Mouse (Mus musculus) layer of hippocampus, adult 8-10 months (tissue): ENCODE measurements at regions not wholly inside any gene's neighbourhood (a gene's known extent, or its start where the extent isn't known, plus 50 kb on each side); places are given as distances from the start of the nearest gene placed in this dataset.

Experiments
- DNase-seq, 2 experiments: peaks; one replicate each; pipeline ENCODE4 v3.0.0; 2022; ENCODE audit warnings: low spot score in 2 of 2

DNA sequence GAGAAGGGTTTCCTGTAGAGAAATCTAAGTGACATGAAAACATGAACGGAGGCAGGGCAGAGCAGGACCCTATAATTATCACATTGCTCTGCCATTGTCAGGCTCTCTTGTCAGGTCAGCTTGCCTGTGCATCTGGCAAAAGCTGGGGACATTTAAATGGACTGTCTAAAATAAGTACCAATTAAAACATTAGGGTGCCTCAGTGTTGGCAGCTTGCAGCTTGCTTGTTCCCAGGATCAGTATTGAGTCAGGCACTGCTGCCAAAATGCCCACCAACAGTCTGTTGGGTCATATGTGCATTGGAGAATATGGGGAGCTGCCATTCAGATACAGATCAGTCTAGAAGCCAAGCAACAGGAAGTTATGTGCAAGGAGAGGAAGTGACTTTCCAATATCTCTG, 349.5 kb upstream of the B3gat1 start:
- DNase-seq: peak; percentile 81 to 84

DNA sequence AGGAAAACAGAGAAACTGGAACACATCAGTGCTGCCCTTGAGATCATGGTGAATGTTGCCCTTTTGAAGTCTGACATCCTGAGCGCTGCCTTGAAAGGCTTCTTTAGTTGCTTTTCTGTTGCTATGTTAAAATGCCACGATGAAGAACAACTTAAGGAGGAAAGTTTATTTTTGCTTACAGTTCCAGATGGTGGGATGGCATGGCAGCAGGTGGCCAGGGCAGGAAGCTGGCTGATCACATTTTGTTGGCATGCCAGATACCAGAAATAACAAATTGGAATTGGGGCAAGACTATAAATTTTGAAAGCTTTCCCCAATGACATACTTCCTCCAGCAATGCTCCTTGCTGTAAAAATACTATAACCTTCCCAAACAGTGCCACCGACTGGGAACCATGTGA, 334.9 kb upstream of the B3gat1 start:
- DNase-seq: peak; percentile 20 to 24

DNA sequence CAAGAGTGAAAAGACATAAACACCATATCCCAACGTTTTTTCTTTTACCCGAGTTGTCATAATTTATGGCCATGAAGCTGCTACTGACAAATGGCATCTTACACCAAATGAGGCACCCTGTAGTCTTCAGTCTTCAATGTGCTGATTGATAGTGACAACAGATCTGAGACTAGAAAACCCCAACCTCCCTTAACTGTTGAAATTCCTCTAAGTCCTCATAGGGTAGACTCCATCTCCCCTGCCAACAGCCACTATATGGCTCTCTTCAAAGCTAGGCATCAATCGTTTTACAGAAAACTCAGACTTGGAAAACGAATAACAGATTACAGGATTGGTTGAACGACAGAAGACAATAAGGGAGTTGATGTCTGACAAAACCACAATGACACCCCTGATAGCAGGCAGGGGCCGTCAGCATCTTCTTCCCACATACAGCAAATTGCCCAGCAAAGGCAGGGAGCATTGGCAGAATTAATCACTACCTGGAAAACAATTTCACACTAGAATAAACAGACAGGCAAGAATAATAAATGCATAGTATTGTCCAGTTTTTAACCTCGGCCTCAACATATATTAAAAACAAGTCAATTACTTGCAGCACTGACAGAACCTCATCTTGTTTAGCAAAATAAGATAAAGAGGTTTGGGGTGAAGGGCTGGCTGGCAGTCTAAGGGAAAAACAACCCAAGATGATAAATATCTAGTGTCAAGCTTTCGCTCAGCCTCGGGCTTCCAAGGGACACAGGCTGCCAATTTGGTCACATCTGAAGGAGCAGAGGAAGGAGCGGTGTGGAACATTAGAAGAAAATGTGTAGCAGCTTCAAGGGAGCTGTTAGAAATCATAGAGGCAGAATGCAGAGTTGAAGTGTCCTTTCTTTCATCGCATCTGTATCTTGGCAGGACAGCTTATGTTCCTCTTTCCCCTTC, 310.4 kb upstream of the B3gat1 start:
- no peak for DNase-seq

DNA sequence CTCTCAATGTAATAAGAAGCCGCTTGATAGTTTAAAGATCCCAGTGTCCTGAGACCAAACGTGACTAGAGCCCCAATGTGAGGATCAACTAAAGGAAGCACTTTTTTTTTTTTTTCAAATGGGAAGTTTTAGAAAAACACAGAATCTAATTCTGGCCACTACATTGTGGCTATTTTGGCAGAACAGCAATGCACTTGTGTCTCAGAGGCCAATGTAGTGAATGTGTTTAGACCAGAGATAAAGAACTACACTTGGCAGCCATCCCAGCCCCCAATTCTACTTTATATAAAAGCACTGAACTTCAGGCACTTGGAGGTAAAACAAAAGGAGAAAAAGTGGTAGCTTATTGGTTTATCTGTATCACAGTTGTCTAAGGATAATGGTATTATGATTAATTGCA, 298.0 kb upstream of the B3gat1 start:
- DNase-seq: peak; percentile 31 to 41

DNA sequence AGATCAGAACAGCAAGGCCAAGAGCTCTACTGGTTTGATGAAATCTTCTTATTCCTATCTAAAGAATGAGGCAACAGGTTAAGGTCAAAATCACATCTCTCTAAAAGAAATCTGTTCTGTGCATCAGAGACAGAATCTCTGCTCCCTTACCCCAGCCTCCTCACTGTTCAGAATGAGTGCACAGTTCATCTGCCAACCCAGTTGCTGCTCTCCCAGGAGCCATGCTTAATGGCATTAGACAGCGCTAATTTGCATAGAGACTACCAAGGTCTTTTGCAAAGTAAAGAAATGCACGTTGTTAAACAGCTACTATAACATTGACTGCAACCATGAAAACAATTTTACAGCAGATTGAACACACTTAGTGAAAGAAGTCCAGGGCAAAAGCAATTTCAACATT, 296.3 kb upstream of the B3gat1 start:
- no peak for DNase-seq

DNA sequence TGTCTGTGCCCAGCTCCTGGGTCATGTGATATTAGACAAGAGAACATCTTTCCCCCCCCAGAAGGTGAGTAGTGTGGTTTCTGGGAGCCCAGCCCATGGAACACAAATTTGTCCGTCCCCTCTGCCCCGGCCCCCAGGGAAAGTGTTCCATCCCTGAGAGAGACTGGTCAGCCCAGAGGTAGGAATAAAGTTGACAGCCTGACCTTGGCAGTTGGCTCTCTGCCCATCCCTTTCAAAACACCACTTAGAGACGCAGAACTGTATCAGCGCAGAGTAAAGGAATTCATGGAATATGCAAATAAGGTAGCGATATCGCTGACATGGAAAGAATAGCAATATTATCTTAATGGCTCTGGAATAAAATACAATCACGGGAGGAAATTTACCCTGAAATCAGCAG, 279.6 kb upstream of the B3gat1 start:
- DNase-seq: no peak

DNA sequence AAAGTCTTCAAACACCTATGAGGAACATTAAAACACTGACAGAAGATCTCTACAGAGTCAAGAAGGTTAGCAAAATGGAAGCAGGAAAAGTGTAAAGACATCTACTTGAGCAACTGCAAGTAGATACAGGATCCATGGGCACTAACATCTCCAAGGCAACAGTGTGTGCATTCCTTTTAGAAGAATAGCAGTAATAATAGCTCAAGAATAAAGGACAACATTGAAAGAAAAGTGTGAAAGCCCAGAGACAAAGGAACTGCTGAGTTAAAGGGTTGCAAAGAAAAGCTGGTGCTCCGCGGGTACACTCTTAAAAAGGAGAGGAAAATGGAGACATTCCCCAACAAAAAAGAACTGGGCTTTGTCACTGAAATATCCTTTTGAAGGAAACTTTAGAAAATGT, 272.4 kb upstream of the B3gat1 start:
- DNase-seq: no peak

DNA sequence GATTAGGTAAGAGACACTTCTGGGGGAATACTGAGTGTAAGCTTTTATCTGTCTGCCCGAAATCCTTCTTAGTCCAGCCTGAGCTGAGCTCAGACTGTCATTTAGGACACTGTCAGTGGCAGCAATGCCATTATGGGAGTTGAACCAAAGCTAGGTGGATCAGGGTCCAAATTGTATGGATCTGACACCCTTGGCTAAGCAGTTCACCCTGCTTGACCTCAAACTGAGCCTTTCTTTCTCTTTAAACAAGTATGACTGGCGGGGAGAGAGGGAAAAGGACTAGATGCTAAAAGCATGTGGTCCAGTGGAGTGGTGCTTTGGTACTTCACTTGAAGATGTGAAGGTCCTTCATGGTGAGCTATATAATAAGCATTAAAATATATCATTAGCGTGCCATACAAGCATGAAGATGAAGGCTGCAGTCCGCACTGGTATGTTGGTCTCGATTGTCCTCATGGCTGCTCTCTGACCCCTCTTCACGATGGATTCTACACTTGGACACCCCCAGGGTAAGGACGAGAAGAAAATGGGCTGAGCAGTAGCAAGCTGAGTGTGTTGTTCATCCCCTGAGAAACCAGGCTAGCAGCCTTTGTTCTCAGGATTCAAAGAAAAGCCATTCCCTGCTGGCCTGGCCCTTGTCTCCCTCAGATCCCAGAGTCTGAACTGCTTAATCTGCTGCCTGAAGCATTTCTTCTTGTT, 262.7 kb upstream of the B3gat1 start:
- no peak for DNase-seq

DNA sequence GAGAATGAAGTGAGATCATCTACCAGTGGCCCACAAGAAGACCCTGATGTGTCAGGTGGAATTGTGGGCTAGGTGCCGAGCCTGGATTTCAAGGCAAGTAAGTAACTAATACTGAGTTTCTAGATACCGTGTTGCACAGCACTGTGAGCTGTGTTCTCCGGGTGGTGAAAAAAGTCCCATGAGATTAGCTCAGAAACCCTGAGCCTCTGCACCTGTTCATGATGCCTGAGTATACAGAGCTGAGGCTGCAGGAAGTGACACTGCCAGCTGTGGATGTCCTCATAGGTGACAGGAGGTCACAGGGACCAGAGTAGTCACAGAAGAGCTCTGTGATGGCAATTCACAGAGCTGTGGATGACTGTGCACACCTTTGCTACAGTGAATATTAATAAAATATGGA, 257.2 kb upstream of the B3gat1 start:
- DNase-seq: no peak

DNA sequence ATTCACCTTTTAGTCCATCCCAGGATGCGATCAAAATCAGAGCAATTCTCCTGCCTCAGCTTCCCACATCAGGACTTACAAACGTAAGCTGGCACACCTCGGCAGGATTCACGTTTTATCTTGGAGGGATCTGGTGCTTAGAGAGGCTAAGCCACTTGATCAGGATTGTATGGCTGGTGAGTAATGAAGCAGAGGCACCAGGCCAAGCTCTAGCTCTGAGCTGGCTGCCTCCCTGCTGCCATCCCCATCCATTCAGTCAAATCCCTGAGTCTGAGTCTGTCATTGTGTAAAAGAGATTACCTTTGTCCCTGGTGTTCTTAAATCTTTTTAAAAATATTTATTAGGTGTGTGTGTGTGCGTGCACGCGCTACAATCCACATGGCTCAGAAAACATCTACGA, 252.6 kb upstream of the B3gat1 start:
- DNase-seq: peak in 1 of 2 experiments; percentile 10

DNA sequence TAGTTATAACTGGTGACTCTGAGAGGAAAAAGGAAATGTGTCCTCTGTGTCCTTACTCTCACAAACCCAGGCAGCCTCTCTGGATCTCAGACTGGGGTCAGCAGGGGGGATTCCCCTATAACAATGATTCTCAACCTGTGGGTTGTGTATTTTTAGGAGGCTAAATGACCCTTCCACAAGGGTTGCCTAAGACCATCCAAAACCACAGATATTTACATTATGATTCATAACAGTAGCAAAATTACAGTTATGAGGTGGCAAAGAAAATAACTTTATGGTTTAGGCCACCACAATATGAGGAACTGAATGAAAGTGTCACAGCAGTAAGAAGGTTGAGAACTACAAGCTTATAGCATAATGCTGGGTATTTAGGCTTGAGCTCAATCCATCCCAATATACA, 251.6 kb upstream of the B3gat1 start:
- DNase-seq: no peak

DNA sequence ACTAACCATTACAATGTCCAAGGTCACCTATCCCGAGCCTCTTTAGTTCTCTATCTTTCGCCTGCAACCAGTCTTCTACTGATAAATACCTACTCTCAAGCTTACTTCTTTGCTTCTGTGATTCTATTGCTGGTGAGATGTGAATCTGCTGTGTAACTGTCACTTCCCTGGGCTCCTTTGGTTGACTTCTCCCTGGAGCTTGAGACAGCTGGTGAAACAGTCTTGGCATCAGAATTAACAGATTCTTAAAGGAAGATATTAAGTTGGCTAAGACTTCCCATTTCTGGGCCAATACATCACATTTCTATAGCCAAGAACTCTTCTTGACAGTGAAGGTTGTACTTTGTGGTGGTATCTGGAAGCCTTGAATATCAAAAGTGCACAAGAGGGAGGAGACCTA, 239.8 kb upstream of the B3gat1 start:
- no peak for DNase-seq

DNA sequence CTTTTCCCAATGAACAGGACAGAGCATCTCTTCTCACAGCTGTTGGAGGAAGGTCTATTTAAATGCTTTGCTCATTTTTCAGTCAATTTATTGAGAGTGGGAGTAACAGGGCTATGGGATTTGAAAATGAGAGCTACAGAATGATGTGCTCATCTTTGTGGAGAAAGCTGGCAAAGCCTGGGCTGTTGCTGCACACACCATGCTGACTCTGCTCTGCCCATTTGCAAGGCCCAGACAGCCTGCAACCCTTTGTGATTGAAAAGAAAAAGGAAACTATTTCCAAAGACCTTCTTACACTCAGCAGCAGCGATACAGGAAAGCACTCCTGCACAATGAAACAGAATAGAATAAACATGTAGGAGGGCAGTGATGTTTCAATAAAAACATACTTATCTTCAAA, 231.5 kb upstream of the B3gat1 start:
- peak in 1 of 2 experiments; percentile 21 for DNase-seq

DNA sequence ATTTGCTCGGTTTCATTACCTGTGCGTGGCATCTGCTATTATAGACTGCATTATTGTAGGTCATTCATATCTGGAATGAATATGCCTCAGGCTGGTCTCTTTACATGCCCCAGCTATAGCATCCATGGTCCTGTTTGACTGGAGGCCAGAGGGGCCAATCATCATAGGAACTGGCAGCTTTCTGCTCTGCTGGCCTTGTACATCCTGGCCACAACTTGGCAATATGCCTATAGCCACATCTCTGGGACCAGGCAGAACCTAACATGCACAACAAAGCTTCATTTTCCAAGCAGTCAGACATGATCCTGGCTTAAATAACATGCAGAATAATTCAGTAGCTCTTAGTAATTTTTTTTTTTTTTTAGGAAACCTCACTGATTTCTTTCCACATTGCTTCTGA, 227.6 kb upstream of the B3gat1 start:
- DNase-seq: no peak

DNA sequence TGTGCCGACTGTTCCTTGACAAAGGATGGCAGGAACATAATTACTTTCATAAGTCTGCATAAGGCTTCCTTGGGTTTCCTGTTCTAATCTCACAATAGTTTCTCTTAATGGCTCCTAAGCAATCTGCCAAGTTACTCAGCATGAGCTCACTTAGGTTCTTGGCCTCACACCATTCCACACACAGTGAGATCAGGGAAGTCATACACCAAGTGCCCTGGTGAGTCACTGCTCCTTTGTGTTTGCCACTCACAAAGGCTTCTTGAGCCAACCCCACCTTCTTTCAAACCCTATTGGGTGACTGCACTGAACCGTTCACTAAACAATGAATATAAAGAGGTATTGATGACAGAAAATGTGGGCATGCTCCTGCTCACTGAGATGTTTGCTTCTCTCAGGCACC, 214.9 kb upstream of the B3gat1 start:
- DNase-seq: no peak

DNA sequence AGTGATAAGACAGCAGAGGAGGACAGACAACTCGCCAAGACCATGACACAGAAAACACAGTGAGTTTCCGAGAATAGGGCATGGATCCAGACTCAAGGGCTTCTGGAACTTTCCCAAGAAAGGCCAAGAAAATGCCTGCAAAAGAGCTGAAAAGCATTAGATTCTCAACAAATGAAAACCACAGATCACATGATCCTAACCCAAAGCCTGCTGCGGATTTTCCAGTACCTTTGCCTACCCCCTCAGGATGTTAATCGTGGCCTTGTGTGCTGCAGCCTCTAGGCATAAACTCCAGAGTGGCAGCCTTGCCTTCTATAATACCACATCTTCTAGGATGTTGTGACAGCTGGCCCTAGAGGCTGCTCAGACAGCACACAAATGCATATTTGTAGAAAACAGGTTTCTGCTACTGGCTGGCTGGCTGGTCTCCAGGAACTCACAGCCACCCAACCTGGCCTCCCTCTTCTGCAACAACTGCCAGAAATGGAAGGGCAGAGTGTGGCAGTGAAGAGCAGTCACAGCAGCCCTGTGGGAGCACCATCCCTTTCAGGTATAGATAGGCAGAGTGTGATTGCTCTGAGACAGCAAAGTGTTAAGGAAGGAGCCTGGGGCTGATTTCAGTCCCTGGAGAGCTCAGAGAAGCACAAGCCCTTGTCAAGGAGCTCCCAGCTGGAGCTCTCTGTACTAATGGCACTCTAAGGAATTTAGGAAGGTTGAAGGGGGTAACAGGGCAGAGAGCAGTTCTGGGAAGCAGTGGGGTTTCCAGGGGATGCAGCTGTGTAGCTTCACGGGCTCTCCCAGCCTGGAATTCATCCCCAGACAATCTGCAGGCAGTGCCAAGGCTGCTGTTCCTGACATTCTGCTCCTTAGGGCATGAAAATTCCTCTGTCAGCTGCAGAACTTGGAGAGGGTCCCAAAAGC, 213.7 kb upstream of the B3gat1 start:
- DNase-seq: peak; percentile 8 to 10

DNA sequence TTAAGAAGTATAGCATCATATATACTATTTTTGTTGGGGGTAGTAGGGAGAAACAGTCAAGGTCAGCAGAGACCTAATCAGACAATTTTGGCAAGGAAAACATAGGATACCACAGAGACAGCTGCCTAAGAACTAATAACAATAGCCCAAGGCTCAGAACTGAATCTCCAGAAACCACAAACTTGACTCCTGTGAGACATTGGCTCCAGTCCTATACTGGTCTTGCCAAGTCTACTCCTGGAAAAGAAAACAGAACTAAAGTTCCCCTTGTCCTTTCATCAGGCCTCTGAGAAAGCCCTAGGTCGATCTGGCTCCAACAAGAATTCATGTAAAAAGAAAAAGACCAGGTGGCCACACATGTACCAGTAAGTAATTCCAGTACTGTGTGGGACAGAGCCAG, 209.4 kb upstream of the B3gat1 start:
- no peak for DNase-seq

DNA sequence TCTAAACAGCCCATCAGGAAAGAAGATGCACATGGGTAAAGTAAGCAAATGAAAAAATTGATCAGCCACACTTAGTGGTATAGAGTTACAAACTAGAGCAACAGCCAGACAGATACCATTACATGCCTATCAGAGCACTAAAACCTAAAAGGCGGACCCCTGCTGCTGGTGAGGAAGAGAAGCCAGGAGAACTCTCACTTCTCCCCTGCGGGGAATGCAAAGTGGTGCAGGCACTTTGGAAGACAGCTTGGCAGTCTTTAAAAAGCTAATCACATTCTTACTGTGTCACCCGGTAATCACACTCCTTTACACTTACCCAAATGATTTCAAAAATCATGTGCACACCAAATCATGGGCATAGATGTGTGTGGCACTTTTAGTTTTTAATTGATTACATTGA, 204.8 kb upstream of the B3gat1 start:
- DNase-seq: no peak

DNA sequence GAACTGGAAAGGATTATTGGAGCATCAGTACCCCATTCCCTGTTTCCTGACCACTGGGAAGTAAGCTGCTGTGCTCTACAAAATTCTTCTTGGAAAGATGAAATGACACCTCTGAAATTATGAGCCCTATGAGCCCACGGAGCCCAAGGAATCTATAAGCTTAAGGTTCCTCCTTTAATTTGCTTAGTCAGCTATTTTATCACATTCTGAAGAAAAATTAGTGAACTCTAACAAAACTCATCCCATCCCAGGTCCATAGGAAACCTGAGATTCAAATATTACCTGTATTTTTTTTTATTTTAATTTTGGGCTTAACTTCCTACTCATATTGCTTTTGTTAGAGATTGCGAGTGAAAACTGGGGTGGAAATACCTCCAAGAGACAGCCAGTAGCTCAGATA, 194.5 kb upstream of the B3gat1 start:
- DNase-seq: no peak

DNA sequence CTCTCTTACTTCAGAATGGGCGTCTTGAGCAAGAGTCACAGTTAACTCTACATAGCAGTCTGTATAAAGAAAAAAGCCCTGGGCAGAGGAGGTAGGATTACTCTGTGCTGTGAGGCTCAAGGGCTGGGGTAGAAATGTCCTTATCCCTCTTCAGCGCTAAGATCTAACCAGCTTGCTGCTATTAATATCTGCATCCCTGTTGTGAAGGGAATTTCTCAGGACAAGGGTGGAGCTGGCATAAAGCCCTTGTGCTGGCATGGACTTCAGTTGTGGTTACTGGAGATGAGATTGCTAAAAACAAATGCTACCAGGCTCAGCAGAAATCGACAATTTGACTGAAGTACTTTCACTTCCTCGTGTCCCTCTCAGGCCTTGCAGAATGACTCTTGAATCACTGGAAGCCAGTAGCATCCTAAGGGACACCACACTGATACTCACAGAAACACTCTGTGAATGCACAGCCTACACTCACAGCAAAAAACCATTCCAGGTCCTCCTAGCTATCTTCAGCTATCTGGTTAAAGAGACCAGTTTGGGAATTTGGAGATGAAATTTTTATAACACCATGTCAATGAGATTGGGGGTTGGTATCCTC, 185.1 kb upstream of the B3gat1 start:
- DNase-seq: peak in 1 of 2 experiments; percentile 23

DNA sequence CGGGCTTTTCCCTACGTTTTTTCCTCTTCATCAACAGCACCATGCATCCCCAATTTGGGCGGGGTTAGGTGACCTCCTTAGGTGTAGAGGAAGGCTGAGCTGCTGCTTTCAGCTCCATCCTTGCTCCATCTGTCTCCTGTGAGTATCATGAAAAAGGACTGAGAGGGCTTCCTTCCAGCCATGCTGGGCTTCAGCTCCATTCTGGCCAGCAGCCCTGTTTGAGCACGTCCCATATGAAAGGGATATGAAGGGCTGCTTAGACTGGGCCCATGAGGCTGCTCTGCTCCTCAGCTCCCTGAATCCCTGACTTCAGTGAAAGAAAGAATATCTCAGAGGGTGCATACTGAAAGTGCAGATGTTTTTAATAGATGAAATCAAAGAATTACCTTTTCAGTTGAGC, 184.4 kb upstream of the B3gat1 start:
- no peak for DNase-seq
